Comparison of ENCODE assay signal across 28 mouse cellular contexts in the genomic region with DNA sequence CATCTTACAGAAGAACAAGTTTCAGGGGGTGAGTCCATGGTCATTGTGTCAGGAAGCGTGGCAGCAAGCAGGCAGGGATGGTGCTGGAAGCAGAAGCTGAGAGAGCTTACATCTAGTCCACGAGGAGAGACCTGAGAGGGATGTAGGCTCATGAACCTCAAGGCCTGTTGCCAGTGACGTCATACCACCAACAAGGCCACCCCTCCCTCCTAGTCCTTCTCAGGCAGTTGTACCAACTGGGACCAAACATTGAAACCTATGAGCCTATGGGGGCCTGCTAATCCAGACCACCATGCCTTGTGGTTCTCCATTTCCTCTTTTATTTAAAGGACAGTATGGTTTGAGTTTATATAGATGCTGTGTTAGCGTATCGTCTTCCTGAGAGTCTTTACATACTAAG.
A peak's percentile ranks its signal among the peaks of the same experiment; 100 is the strongest.
DNase-seq lines count a peak whose midpoint lies in the region; ATAC-seq and TF ChIP-seq lines count a peak whose summit lies in the region.
"Had no signal": no experiment of that assay in that cellular context is flagged by ENCODE, and none has a peak within 500 bp of the region (broad histone marks: within the 10 kb centered on the region; RNA-seq: fewer than 3 reads in every experiment).

No protein-coding gene starts in this region.

- in situ Hi-C loops in ES-E14 (cut with MboI; ENCODE audit: low sequenced_read_pairs in 2 of 2, unreplicated experiment in 2 of 2): no loop called here

- H3K36me3 ChIP-seq in kidney, embryonic 14.5 days (ENCODE audit: control insufficient read depth, insufficient read depth, low read length): no peaks in the 10 kb centered on the region
- H3K36me3 ChIP-seq in ES-E14 (ENCODE audit: control insufficient read depth, insufficient read depth, low read length, poor library complexity, severe bottlenecking): no peaks in the 10 kb centered on the region
- H3K36me3 ChIP-seq: embryonic facial prominence, embryonic 12.5 days; embryonic facial prominence, embryonic 15.5 days; heart, embryonic 15.5 days; intestine, embryonic 15.5 days had no signal

- no peak overlapping the region for H3K9ac ChIP-seq in kidney, embryonic 14.5 days (ENCODE audit: low read depth, low read length)
- H3K9ac ChIP-seq in ES-E14 (ENCODE audit: insufficient read depth, low read depth, low read length, poor library complexity, severe bottlenecking): 0 out of 2 replicates have a peak overlapping the region, but pooled peaks have one; percentile 15
- H3K9ac ChIP-seq: embryonic facial prominence, embryonic 12.5 days; embryonic facial prominence, embryonic 15.5 days; heart, embryonic 12.5 days; heart, embryonic 15.5 days; hindbrain, embryonic 13.5 days; intestine, embryonic 15.5 days had no signal

- H3K4me1 ChIP-seq in kidney, embryonic 14.5 days (ENCODE audit: control insufficient read depth, insufficient read depth, low read length): no peaks in the 10 kb centered on the region
- H3K4me1 ChIP-seq in ES-E14 (ENCODE audit: control insufficient read depth in 2 of 2, insufficient read depth in 2 of 2, low read length in 2 of 2, poor library complexity in 1 of 2): peaks cover 9 to 30% of the 10 kb centered on the region in 2 experiments; a peak in 3 of 4 replicates
- H3K4me1 ChIP-seq: embryonic facial prominence, embryonic 12.5 days; heart, embryonic 12.5 days; heart, embryonic 15.5 days; intestine, embryonic 15.5 days had no signal

- no peak for DNase-seq in kidney, adult 9 months
- DNase-seq in ES-E14 (ENCODE audit: low read depth, low spot score): no peak
- DNase-seq in thymus, postnatal 4 days: no peak
- no peak for DNase-seq in kidney, adult 18-20 months
- DNase-seq: adrenal gland, adult 2 months; adrenal gland, postnatal 14 days; cerebellum, adult 18-20 months; cerebellum, adult 9-10 months; cerebellum, postnatal 14 days; gastrocnemius, postnatal 10 days; gastrocnemius, postnatal 36 days; heart, adult 2 months; heart, postnatal 10 days; heart, postnatal 36 days; kidney, adult 11 months had no signal

- H3K4me2 ChIP-seq in kidney, embryonic 14.5 days (replicated peaks; ENCODE audit: low read depth, low read length): no peak overlapping the region
- H3K4me2 ChIP-seq: embryonic facial prominence, embryonic 12.5 days; embryonic facial prominence, embryonic 15.5 days; heart, embryonic 12.5 days; heart, embryonic 15.5 days; hindbrain, embryonic 13.5 days; intestine, embryonic 15.5 days had no signal

- no peak overlapping the region for H3K4me3 ChIP-seq in kidney, embryonic 14.5 days (ENCODE audit: low read length)
- no peak overlapping the region for H3K4me3 ChIP-seq in ES-E14 (ENCODE audit: insufficient read depth in 1 of 2, low read depth in 1 of 2, low read length in 2 of 2, poor library complexity in 1 of 2, severe bottlenecking in 1 of 2)
- H3K4me3 ChIP-seq: embryonic facial prominence, embryonic 12.5 days; embryonic facial prominence, embryonic 15.5 days; heart, adult 2 months; heart, embryonic 12.5 days; heart, embryonic 15.5 days; hindbrain, embryonic 10.5 days; hindbrain, embryonic 13.5 days; intestine, embryonic 15.5 days had no signal

- H3K27me3 ChIP-seq in kidney, embryonic 14.5 days (ENCODE audit: control insufficient read depth, insufficient read depth, low read length): no peaks in the 10 kb centered on the region
- H3K27me3 ChIP-seq: embryonic facial prominence, embryonic 12.5 days; embryonic facial prominence, embryonic 15.5 days; heart, embryonic 12.5 days; heart, embryonic 15.5 days; hindbrain, embryonic 13.5 days; intestine, embryonic 15.5 days had no signal

- 0 out of 2 replicates have a peak, but pooled peaks have one; percentile 44 for ATAC-seq in kidney, embryonic 14.5 days (ENCODE audit: low FRiP score, low TSS enrichment)
- ATAC-seq in common myeloid progenitor, adult 5-6 weeks (replicated peaks; ENCODE audit: low read depth, poor library complexity, severe bottlenecking): peak; percentile 47; the same call in 1 of the 2 replicates
- peak; percentile 34; the same call in 1 of the 2 replicates for ATAC-seq in megakaryocyte progenitor cell, adult 5-6 weeks (replicated peaks; ENCODE audit: poor library complexity)
- ATAC-seq: forebrain, embryonic 14.5 days; hindbrain, embryonic 16.5 days; intestine, embryonic 15.5 days had no signal

- H3K9me3 ChIP-seq in kidney, embryonic 14.5 days (ENCODE audit: control insufficient read depth, low read length): no peaks in the 10 kb centered on the region
- H3K9me3 ChIP-seq in ES-E14 (ENCODE audit: control insufficient read depth, insufficient read depth, low read depth, low read length): no peaks in the 10 kb centered on the region
- H3K9me3 ChIP-seq: embryonic facial prominence, embryonic 12.5 days; embryonic facial prominence, embryonic 15.5 days; G1E; heart, embryonic 12.5 days; heart, embryonic 15.5 days; hindbrain, embryonic 10.5 days; hindbrain, embryonic 13.5 days; intestine, embryonic 15.5 days had no signal

- no peak overlapping the region for H3K27ac ChIP-seq in kidney, embryonic 14.5 days (ENCODE audit: low read depth, low read length)
- H3K27ac ChIP-seq in ES-E14 (ENCODE audit: insufficient read depth, low read depth, low read length, poor library complexity, severe bottlenecking): no peak overlapping the region
- H3K27ac ChIP-seq: embryonic facial prominence, embryonic 12.5 days; embryonic facial prominence, embryonic 15.5 days; heart, adult 2 months; heart, embryonic 15.5 days; hindbrain, embryonic 10.5 days; hindbrain, embryonic 13.5 days; intestine, embryonic 15.5 days had no signal

- WGBS in kidney, embryonic 14.5 days: 90% methylated on average over 5 of the region's 5 CpGs

TF ChIP-seq in ES-E14, 5 proteins besides CTCF, POLR2A, EP300 and RAD21:
- TF ChIP-seq ZNF384 (IDR thresholded peaks at IDR 0.05; ENCODE audit: low read depth, low read length) (no peak), CHD2 (IDR thresholded peaks at IDR 0.05; ENCODE audit: low read depth, low read length) (no peak), MAFK (IDR thresholded peaks at IDR 0.05; ENCODE audit: insufficient read depth, low read depth, low read length) (no peak), HCFC1 (IDR thresholded peaks at IDR 0.05; ENCODE audit: borderline replicate concordance, insufficient read depth, low read length) (no peak), ZC3H11A (IDR thresholded peaks at IDR 0.05; ENCODE audit: borderline replicate concordance, low read depth, low read length) (no peak)
